Mouse (Mus musculus): Measurements from ENCODE around the gene Bglap.

GRCm38 (mm10) chr3:88425708-88426420 is 41.6 kb upstream of the Bglap start:
- TF ChIP-seq CTCF (IDR thresholded peaks at IDR 0.05; ENCODE audit: borderline replicate concordance, extremely low read depth, insufficient read depth, insufficient read length) (no peak), POLR2A (IDR thresholded peaks at IDR 0.05; ENCODE audit: borderline replicate concordance, extremely low read depth, insufficient read depth, insufficient read length, poor library complexity, severe bottlenecking) (no peak)

Data from brain, embryonic 14.5 days (tissue).